Mouse (Mus musculus): ENCODE results near the gene Arhgap4. TPM values are rescaled to one million over a fixed set of nuclear protein-coding genes. Genes with fewer than 3 reads are reported as not detected.

The Arhgap4 gene
- polyA plus RNA-seq, 1 experiment = 0.24 TPM

DNA sequence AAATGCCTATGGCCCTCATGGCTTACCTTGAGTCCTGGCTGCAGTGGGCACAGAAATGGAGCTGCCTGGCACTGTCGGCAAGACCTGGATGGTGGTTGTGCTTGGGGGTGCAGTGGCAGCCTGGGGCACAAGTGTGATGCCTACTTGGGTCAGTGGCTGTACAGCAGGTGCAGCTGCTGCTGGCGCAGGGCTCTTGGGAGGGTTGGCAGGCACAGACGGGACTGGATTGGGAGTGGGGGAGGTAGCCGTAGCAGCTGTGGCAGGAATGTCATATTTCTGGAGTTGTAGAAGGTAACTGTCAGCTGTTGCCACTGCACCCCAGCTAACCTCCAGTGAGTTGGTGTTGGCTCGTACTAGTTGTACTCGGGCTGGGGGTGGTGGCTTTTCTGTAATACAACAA is 33.3 kb upstream of the Arhgap4 start:
- no peak for TF ChIP-seq E2F4 (IDR thresholded peaks at IDR 0.05; ENCODE audit: insufficient read depth)
- no peak for TF ChIP-seq TCF3 (IDR thresholded peaks at IDR 0.05; ENCODE audit: insufficient read length, low read depth)
- TF ChIP-seq MYOD1 (IDR thresholded peaks at IDR 0.05; ENCODE audit: control insufficient read depth in 1 of 3, insufficient read length in 2 of 3, low read depth in 2 of 3) = peak in 2 of 3 experiments; percentile 56 to 92
- no peak for TF ChIP-seq POLR2AphosphoS2 (IDR thresholded peaks at IDR 0.05; ENCODE audit: insufficient read length, low read depth)
- TF ChIP-seq POLR2A (IDR thresholded peaks at IDR 0.05; ENCODE audit: insufficient read length, low read depth) = no peak
- peak in 2 of 3 experiments; percentile 89 to 98 for TF ChIP-seq MYOG (IDR thresholded peaks at IDR 0.05; ENCODE audit: control insufficient read depth in 1 of 3, insufficient read depth in 1 of 3, insufficient read length in 2 of 3, low read depth in 2 of 3)
- TF ChIP-seq USF1 (IDR thresholded peaks at IDR 0.05; ENCODE audit: low read depth) = no peak
- TF ChIP-seq CEBPB (IDR thresholded peaks at IDR 0.05; ENCODE audit: insufficient read depth, poor library complexity, severe bottlenecking) = no peak
- no peak for TF ChIP-seq SRF (IDR thresholded peaks at IDR 0.05; ENCODE audit: control insufficient read depth, insufficient read length, low read depth)
- peak; percentile 43 for TF ChIP-seq TCF12 (IDR thresholded peaks at IDR 0.05; ENCODE audit: insufficient read depth, poor library complexity, severe bottlenecking)
- no peak for TF ChIP-seq MAX (IDR thresholded peaks at IDR 0.05; ENCODE audit: low read depth)
- TF ChIP-seq REST (IDR thresholded peaks at IDR 0.05; ENCODE audit: insufficient read depth, insufficient read length) = no peak
- Histone ChIP-seq H3ac (ENCODE audit: control insufficient read depth, insufficient read length) (no peak overlapping the region), H3K36me3 (ENCODE audit: control insufficient read depth, insufficient read depth) (peaks cover 8% of the 10 kb centered on the region), H3K4me2 (ENCODE audit: low read depth) (no peak overlapping the region), H3K4me3 (no peak overlapping the region), H3K27me3 (ENCODE audit: control insufficient read depth, insufficient read depth, insufficient read length) (no peaks in the 10 kb centered on the region), H3K79me2 (ENCODE audit: control insufficient read depth, insufficient read depth) (peaks cover under 1% of the 10 kb centered on the region)

DNA sequence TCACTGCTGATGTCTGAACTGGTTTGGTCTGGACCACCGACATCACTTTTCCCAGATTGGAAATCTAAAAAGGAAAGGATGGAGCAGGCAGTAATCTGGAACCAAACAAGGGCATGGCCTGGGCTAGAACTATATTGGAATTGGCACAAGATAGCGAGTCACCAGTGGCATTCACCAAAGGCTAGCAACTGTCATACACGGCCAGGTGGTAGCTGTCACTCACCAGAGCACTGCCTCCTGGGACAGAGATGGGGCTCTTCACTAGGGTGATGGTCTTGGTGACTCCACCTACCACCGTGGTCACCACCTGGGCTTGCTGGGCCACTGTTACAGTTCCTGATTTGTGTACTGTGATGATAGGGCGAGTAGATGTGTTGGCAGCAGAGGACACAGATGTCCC is 30.9 kb upstream of the Arhgap4 start:
- TF ChIP-seq MYOD1 (IDR thresholded peaks at IDR 0.05; ENCODE audit: control insufficient read depth in 1 of 3, insufficient read length in 2 of 3, low read depth in 2 of 3) (peak in 1 of 3 experiments; percentile 61), MAX (IDR thresholded peaks at IDR 0.05; ENCODE audit: low read depth) (no peak), CEBPB (IDR thresholded peaks at IDR 0.05; ENCODE audit: insufficient read depth, poor library complexity, severe bottlenecking) (no peak), USF1 (IDR thresholded peaks at IDR 0.05; ENCODE audit: low read depth) (no peak), TCF3 (IDR thresholded peaks at IDR 0.05; ENCODE audit: insufficient read length, low read depth) (no peak)
- no peaks in the 10 kb centered on the region for H3K79me2 ChIP-seq (ENCODE audit: control insufficient read depth, insufficient read depth)
- H3K4me2 ChIP-seq (ENCODE audit: low read depth) = no peak overlapping the region
- H3K27me3 ChIP-seq (ENCODE audit: control insufficient read depth, insufficient read depth, insufficient read length) = no peaks in the 10 kb centered on the region
- H3K4me3 ChIP-seq = no peak overlapping the region
- H3K36me3 ChIP-seq (ENCODE audit: control insufficient read depth, insufficient read depth) = peaks cover 9% of the 10 kb centered on the region
- H3ac ChIP-seq (ENCODE audit: control insufficient read depth, insufficient read length) = no peak overlapping the region

GRCm38 (mm10) chrX:73949341-73949740 is 27.7 kb upstream of the Arhgap4 start:
- Histone ChIP-seq H3K27me3 (ENCODE audit: control insufficient read depth, insufficient read depth, insufficient read length) (no peaks in the 10 kb centered on the region), H3K4me2 (ENCODE audit: low read depth) (no peak overlapping the region), H3K36me3 (ENCODE audit: control insufficient read depth, insufficient read depth) (peaks cover 15% of the 10 kb centered on the region), H3ac (ENCODE audit: control insufficient read depth, insufficient read length) (no peak overlapping the region), H3K79me2 (ENCODE audit: control insufficient read depth, insufficient read depth) (no peaks in the 10 kb centered on the region), H3K4me3 (no peak overlapping the region)
- TF ChIP-seq CEBPB (IDR thresholded peaks at IDR 0.05; ENCODE audit: insufficient read depth, poor library complexity, severe bottlenecking) = no peak
- no peak for TF ChIP-seq REST (IDR thresholded peaks at IDR 0.05; ENCODE audit: insufficient read depth, insufficient read length)

DNA sequence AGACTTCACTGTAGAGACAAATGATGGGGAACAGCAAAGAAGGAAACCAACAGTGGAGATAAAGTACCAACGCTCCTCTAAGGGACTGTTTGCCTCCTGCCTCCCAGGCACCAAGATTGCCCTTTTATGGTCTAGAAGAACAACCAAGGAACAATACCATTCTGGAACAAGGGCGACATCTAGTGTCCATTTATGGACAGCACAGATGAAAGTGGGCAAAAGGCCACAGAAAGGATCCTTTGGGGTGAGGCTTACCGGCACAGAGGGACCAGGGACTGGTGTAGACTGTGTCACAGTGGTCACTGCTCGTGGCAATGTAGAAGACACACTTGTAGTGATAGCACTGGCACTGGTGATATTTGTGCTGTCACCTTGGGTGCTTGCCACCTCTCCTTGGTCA is 27.0 kb upstream of the Arhgap4 start:
- TF ChIP-seq MYOG (IDR thresholded peaks at IDR 0.05; ENCODE audit: control insufficient read depth in 1 of 3, insufficient read depth in 1 of 3, insufficient read length in 2 of 3, low read depth in 2 of 3) (no peak), SRF (IDR thresholded peaks at IDR 0.05; ENCODE audit: control insufficient read depth, insufficient read length, low read depth) (peak; percentile 84)
- Histone ChIP-seq H3K4me2 (ENCODE audit: low read depth) (no peak overlapping the region), H3K27me3 (ENCODE audit: control insufficient read depth, insufficient read depth, insufficient read length) (no peaks in the 10 kb centered on the region), H3K36me3 (ENCODE audit: control insufficient read depth, insufficient read depth) (peaks cover 15% of the 10 kb centered on the region), H3K4me3 (no peak overlapping the region), H3K79me2 (ENCODE audit: control insufficient read depth, insufficient read depth) (no peaks in the 10 kb centered on the region), H3ac (ENCODE audit: control insufficient read depth, insufficient read length) (no peak overlapping the region)

GRCm38 (mm10) chrX:73946896-73947295 is 25.2 kb upstream of the Arhgap4 start:
- Histone ChIP-seq H3ac (ENCODE audit: control insufficient read depth, insufficient read length) (no peak overlapping the region), H3K4me3 (no peak overlapping the region), H3K27me3 (ENCODE audit: control insufficient read depth, insufficient read depth, insufficient read length) (no peaks in the 10 kb centered on the region), H3K4me2 (ENCODE audit: low read depth) (no peak overlapping the region), H3K36me3 (ENCODE audit: control insufficient read depth, insufficient read depth) (peaks cover 16% of the 10 kb centered on the region), H3K79me2 (ENCODE audit: control insufficient read depth, insufficient read depth) (no peaks in the 10 kb centered on the region)
- TF ChIP-seq SRF (IDR thresholded peaks at IDR 0.05; ENCODE audit: control insufficient read depth, insufficient read length, low read depth) = no peak
- no peak for TF ChIP-seq USF1 (IDR thresholded peaks at IDR 0.05; ENCODE audit: low read depth)
- no peak for TF ChIP-seq REST (IDR thresholded peaks at IDR 0.05; ENCODE audit: insufficient read depth, insufficient read length)
- no peak for TF ChIP-seq TCF12 (IDR thresholded peaks at IDR 0.05; ENCODE audit: insufficient read depth, poor library complexity, severe bottlenecking)
- no peak for TF ChIP-seq POLR2AphosphoS2 (IDR thresholded peaks at IDR 0.05; ENCODE audit: insufficient read length, low read depth)
- no peak for TF ChIP-seq E2F4 (IDR thresholded peaks at IDR 0.05; ENCODE audit: insufficient read depth)
- no peak for TF ChIP-seq MYOD1 (IDR thresholded peaks at IDR 0.05; ENCODE audit: control insufficient read depth in 1 of 3, insufficient read length in 2 of 3, low read depth in 2 of 3)
- TF ChIP-seq CEBPB (IDR thresholded peaks at IDR 0.05; ENCODE audit: insufficient read depth, poor library complexity, severe bottlenecking) = no peak
- TF ChIP-seq MYOG (IDR thresholded peaks at IDR 0.05; ENCODE audit: control insufficient read depth in 1 of 3, insufficient read depth in 1 of 3, insufficient read length in 2 of 3, low read depth in 2 of 3) = no peak
- TF ChIP-seq TCF3 (IDR thresholded peaks at IDR 0.05; ENCODE audit: insufficient read length, low read depth) = no peak
- no peak for TF ChIP-seq POLR2A (IDR thresholded peaks at IDR 0.05; ENCODE audit: insufficient read length, low read depth)
- TF ChIP-seq MAX (IDR thresholded peaks at IDR 0.05; ENCODE audit: low read depth) = no peak
